Mouse (Mus musculus) bone marrow macrophage, adult 2 months (primary cell): ENCODE data around the gene Pax2.

Experiments
- CTCF ChIP-seq: IDR thresholded peaks from 2 replicates; pipeline ENCODE4 v1.5.1; 2012; ENCODE audit warnings: low read depth, mild to moderate bottlenecking, low read length, moderate library complexity
- POLR2A ChIP-seq: IDR thresholded peaks from 2 replicates; pipeline ENCODE4 v1.6.1; 2012; ENCODE audit warnings: mild to moderate bottlenecking, low read depth, low read length, borderline replicate concordance

- TF ChIP-seq POLR2A (no peak), CTCF (no peak)
Measured at GRCm38 (mm10) chr19:44858671-44859070, 102.8 kb downstream of the Pax2 start.
